Mouse (Mus musculus) heart, postnatal 0 days (tissue): Measurements from ENCODE around the gene Eif2b1.

Source experiments
- CTCF ChIP-seq: IDR thresholded peaks from 2 replicates; pipeline ENCODE4 v1.5.1; 2016; ENCODE audit warnings: antibody characterized with exemption, control low read depth, low read depth
- EP300 ChIP-seq: IDR thresholded peaks from 2 replicates; pipeline ENCODE4 v1.6.1; 2016; ENCODE audit warnings: antibody characterized with exemption, low read depth

DNA sequence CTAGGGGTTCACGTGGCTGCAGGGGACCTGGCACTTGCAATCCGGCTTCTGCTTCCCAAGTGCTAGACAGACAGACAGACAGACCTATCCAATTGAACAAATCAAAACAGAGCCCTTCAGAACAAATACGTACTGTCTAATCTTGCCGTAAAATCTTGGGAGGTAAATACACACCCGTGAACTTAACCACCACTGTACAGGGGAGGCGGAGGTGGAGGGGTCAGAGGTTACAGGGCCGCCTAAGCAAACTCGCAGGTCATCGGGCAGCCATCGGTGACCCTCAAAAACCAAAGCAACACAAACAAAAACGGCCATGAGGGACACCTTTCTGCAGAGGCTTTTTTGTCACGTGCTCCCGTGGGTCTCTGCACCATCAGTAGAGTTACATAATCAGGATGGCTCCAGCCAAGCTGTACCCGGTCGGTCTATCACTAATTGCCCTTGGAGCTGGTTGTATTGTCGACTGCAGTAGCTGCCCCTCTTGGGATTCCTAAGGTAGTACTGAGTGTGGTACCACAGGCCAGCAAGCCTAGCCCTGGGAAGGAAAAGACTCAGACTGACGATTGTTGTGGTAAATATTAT, 26.2 kb upstream of the Eif2b1 start:
- TF ChIP-seq CTCF (no peak), EP300 (no peak)
